Mouse (Mus musculus) MEL (cell line): ENCODE measurements around the gene Slc29a2. TPM values are rescaled to one million over a fixed set of nuclear protein-coding genes. Genes with fewer than 3 reads are reported as not detected.

Experiments
- DNase-seq: peaks from one replicate; pipeline ENCODE4 v3.0.0; 2011; ENCODE audit warnings: low read depth, low spot score
- H3K27ac ChIP-seq: 2 replicates; pipeline ENCODE4 v1.5.1; 2012; ENCODE audit warnings: low read depth, mild to moderate bottlenecking, control low read depth, low read length, moderate library complexity; ENCODE audit not compliant: control insufficient read depth
- H3K27me3 ChIP-seq, 2 experiments: fragments of 150-350 bp in 1 of 2; sonication (generic) in 1 of 2; 2 replicates each; pipeline ENCODE4 v1.6.1; 2012; ENCODE audit warnings: low read length in 2 of 2, mild to moderate bottlenecking in 2 of 2, improper control_type of control experiment in 1 of 2, moderate library complexity in 1 of 2; ENCODE audit not compliant: insufficient read depth in 2 of 2, control insufficient read depth in 1 of 2
- H3K36me3 ChIP-seq, 2 experiments: 2 replicates each; pipeline ENCODE4 v1.6.1; 2012 to 2014; ENCODE audit warnings: low read length in 2 of 2, improper control_type of control experiment in 1 of 2, inconsistent platforms in 1 of 2, mild to moderate bottlenecking in 1 of 2; ENCODE audit not compliant: insufficient read depth in 2 of 2, control insufficient read depth in 1 of 2
- H3K4me1 ChIP-seq, 2 experiments: fragments of 150-350 bp in 1 of 2; sonication (generic) in 1 of 2; 2 replicates each; pipeline ENCODE4 v1.6.1; 2012; ENCODE audit warnings: low read length in 2 of 2, improper control_type of control experiment in 1 of 2, mild to moderate bottlenecking in 1 of 2; ENCODE audit not compliant: insufficient read depth in 2 of 2, control insufficient read depth in 1 of 2
- H3K4me3 ChIP-seq, 2 experiments: fragments of 150-350 bp in 1 of 2; sonication (generic) in 1 of 2; 2 replicates each; pipeline ENCODE4 v1.5.1; 2012; ENCODE audit warnings: low read depth in 2 of 2, low read length in 2 of 2, mild to moderate bottlenecking in 2 of 2, moderate library complexity in 2 of 2, control low read depth in 1 of 2, improper control_type of control experiment in 1 of 2; ENCODE audit not compliant: control insufficient read depth in 1 of 2, insufficient read depth in 1 of 2
- H3K79me2 ChIP-seq: 2 replicates; pipeline ENCODE4 v1.6.1; 2012; ENCODE audit warnings: mild to moderate bottlenecking, low read length, moderate library complexity; ENCODE audit not compliant: control insufficient read depth, poor library complexity, insufficient read depth
- H3K9ac ChIP-seq: 2 replicates; pipeline ENCODE4 v1.6.1; 2012; ENCODE audit warnings: low read depth, mild to moderate bottlenecking, control low read depth, low read length, moderate library complexity; ENCODE audit not compliant: control insufficient read depth, poor library complexity, severe bottlenecking
- H3K9me3 ChIP-seq: fragments of 150-350 bp; sonication (generic); replicated peaks from 2 replicates; pipeline ENCODE4 v1.6.1; 2012; ENCODE audit warnings: mild to moderate bottlenecking, low read length, improper control_type of control experiment, moderate library complexity; ENCODE audit not compliant: insufficient read depth
- BHLHE40 ChIP-seq: IDR thresholded peaks from 2 replicates; pipeline ENCODE4 v1.6.1; 2012; ENCODE audit warnings: low read depth, mild to moderate bottlenecking, inconsistent platforms, low read length, improper control_type of control experiment, borderline replicate concordance
- MAFK ChIP-seq: IDR thresholded peaks from 2 replicates; pipeline ENCODE4 v1.6.1; 2011; ENCODE audit warnings: low read depth, mild to moderate bottlenecking, low read length, improper control_type of control experiment, borderline replicate concordance
- MAX ChIP-seq: IDR thresholded peaks from 2 replicates; pipeline ENCODE4 v1.6.1; 2011; ENCODE audit warnings: low read length, improper control_type of control experiment
- MEF2A ChIP-seq: IDR thresholded peaks from 2 replicates; pipeline ENCODE4 v1.6.1; 2014; ENCODE audit warnings: low read depth, mild to moderate bottlenecking, inconsistent platforms, low read length, improper control_type of control experiment; ENCODE audit not compliant: poor library complexity, insufficient replicate concordance, severe bottlenecking; ENCODE audit errors: extremely low read depth
- MXI1 ChIP-seq: IDR thresholded peaks from 2 replicates; pipeline ENCODE4 v1.6.1; 2011; ENCODE audit warnings: mild to moderate bottlenecking, low read depth, low read length, improper control_type of control experiment
- MYB ChIP-seq: IDR thresholded peaks from 2 replicates; pipeline ENCODE4 v1.6.1; 2011; ENCODE audit warnings: mild to moderate bottlenecking, low read depth, low read length, improper control_type of control experiment
- MYC ChIP-seq: IDR thresholded peaks from 2 replicates; pipeline ENCODE4 v1.6.1; 2011; ENCODE audit warnings: low read depth, mild to moderate bottlenecking, low read length, improper control_type of control experiment, moderate library complexity
- POLR2A ChIP-seq, 2 experiments: IDR thresholded peaks; 2 replicates each; pipeline ENCODE4 v1.6.1; 2011 to 2012; ENCODE audit warnings: low read length in 2 of 2, mild to moderate bottlenecking in 2 of 2, control low read depth in 1 of 2, improper control_type of control experiment in 1 of 2, low read depth in 1 of 2, moderate library complexity in 1 of 2; ENCODE audit not compliant: control insufficient read depth in 1 of 2, insufficient read depth in 1 of 2, poor library complexity in 1 of 2
- RAD21 ChIP-seq: IDR thresholded peaks from 2 replicates; pipeline ENCODE4 v1.6.1; 2011; ENCODE audit warnings: mild to moderate bottlenecking, low read depth, low read length, improper control_type of control experiment
- RCOR1 ChIP-seq: IDR thresholded peaks from 2 replicates; pipeline ENCODE4 v1.6.1; 2012; ENCODE audit warnings: low read depth, mild to moderate bottlenecking, inconsistent platforms, low read length, improper control_type of control experiment
- SIN3A ChIP-seq: IDR thresholded peaks from 2 replicates; pipeline ENCODE4 v1.6.1; 2012; ENCODE audit warnings: low read length, improper control_type of control experiment, inconsistent platforms
- USF1 ChIP-seq: IDR thresholded peaks from 2 replicates; pipeline ENCODE4 v1.6.1; 2014; ENCODE audit warnings: low read depth, mild to moderate bottlenecking, inconsistent platforms, low read length, improper control_type of control experiment, moderate library complexity
- ZMIZ1 ChIP-seq: IDR thresholded peaks from 2 replicates; pipeline ENCODE4 v1.6.1; 2012; ENCODE audit warnings: low read depth, mild to moderate bottlenecking, inconsistent platforms, low read length, improper control_type of control experiment, moderate library complexity
- ZNF384 ChIP-seq: IDR thresholded peaks from 2 replicates; pipeline ENCODE4 v1.6.1; 2012; ENCODE audit warnings: low read depth, mild to moderate bottlenecking, inconsistent platforms, low read length, improper control_type of control experiment
- polyA plus RNA-seq, 2 experiments: library from polyadenylated mRNA; stranded (reverse) in 1 of 2; unstranded in 1 of 2; fragments of >175 nt in 1 of 2; fragments of >200 nt in 1 of 2; gene quantifications; 2 replicates each; pipeline versions ENCODE4 v1.2.1 to v1.2.4; 2012; ENCODE audit warnings: low replicate concordance in 2 of 2, low read depth in 1 of 2; ENCODE audit not compliant: insufficient read length in 2 of 2, insufficient read depth in 1 of 2, missing spikeins in 1 of 2
- total RNA-seq: library from RNA; depleted of rRNA; stranded (reverse); fragments of 300-350 nt; gene quantifications from 2 replicates; pipeline ENCODE4 v1.2.3, GENCODE M21; 2012

Slc29a2 gene
- total and polyA plus RNA-seq, 3 experiments: 3.2 to 10.9 TPM; not detected in 1

- H3K4me1 ChIP-seq: peaks cover 5 to 34% of the 10 kb centered on the region in 2 experiments
- H3K27me3 ChIP-seq: no peaks in the 10 kb centered on the region
These were observed 46.3 kb downstream of the Slc29a2 start for GRCm38 (mm10) chr19:5069978-5070377.

GRCm38 (mm10) chr19:5071077-5071476 is 47.4 kb downstream of the Slc29a2 start:
- no peak for DNase-seq
- peak overlapping the region in 1 of 2 experiments; percentile 56; a peak in 1 of 4 replicates for H3K4me3 ChIP-seq
- H3K9me3 ChIP-seq: no peaks in the 10 kb centered on the region
- peaks cover 5 to 29% of the 10 kb centered on the region in 2 experiments for H3K4me1 ChIP-seq
- peak overlapping the region; percentile 77 for H3K9ac ChIP-seq
- peaks cover 2% of the 10 kb centered on the region; the same call in 1 of the 2 replicates for H3K79me2 ChIP-seq
- peaks cover 0 to 4% of the 10 kb centered on the region in 2 experiments; a peak in 1 of 4 replicates for H3K36me3 ChIP-seq
- no peaks in the 10 kb centered on the region for H3K27me3 ChIP-seq
- H3K27ac ChIP-seq: no peak overlapping the region
- TF ChIP-seq MXI1: no peak
- no peak for TF ChIP-seq POLR2A (IDR thresholded peaks at IDR 0.05; ENCODE audit: control insufficient read depth in 1 of 2, insufficient read depth in 1 of 2, low read depth in 1 of 2, low read length in 2 of 2, poor library complexity in 1 of 2)
- TF ChIP-seq RCOR1: no peak
- TF ChIP-seq RAD21: no peak
- TF ChIP-seq SIN3A: no peak
- no peak for TF ChIP-seq USF1
- no peak for TF ChIP-seq ZNF384
- no peak for TF ChIP-seq ZMIZ1
- TF ChIP-seq MAFK: no peak
- no peak for TF ChIP-seq MAX
- no peak for TF ChIP-seq MEF2A
- TF ChIP-seq, all 39 proteins: peak for 0

More at GRCm38 (mm10) chr19:5069978-5070377, 46.3 kb downstream of the Slc29a2 start:
- TF ChIP-seq BHLHE40 (no peak), MYC (no peak), MYB (no peak)
- Histone ChIP-seq H3K36me3 (peaks cover 0 to 4% of the 10 kb centered on the region in 2 experiments; a peak in 1 of 4 replicates), H3K9me3 (no peaks in the 10 kb centered on the region), H3K9ac (no peak overlapping the region), H3K79me2 (peaks cover 2% of the 10 kb centered on the region; the same call in 1 of the 2 replicates), H3K27ac (no peak overlapping the region), H3K4me3 (no peak overlapping the region)
- no peak for DNase-seq
